Comparison of ENCODE assay signal across 15 mouse cellular contexts in the genomic region with DNA sequence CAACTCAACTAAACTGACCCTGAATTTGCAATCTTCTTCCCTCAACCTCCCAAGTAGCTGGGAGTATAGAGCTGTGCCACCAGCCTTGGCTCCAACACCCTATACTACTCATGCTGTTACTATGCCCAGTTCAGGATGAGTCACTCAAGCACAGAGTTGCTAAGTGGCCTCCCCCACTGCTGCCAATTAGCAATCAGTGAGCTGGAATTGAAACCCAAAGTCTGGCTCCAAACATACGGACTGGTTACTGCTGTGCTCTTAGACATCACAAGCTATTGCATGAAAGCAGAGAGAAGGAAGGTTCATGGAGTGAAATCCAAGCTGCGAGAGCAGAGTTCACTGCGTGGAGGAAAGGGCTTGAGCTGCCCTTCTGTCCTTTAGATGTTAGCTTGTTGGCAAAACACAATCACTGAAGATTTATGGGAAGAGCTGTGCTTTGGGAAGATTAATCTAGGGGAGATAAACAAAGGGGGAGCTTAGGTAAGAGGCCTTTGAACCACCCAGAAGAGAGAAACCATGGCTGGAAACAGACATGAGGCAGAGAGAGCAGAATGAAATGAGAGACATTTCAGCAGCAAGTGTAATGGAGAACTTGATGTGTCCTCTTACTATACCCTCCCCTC. TPM values are rescaled to one million over a fixed set of nuclear protein-coding genes. Genes with fewer than 3 reads are reported as not detected.
DNase-seq lines count a peak whose midpoint lies in the region; ATAC-seq lines count a peak whose summit lies in the region.
"Had no signal": no experiment of that assay in that cellular context is flagged by ENCODE, and none has a peak within 500 bp of the region (broad histone marks: within the 10 kb centered on the region; RNA-seq: fewer than 3 reads in every experiment).

No protein-coding gene starts in this region.

- no peak overlapping the region for H3K9ac ChIP-seq in forebrain, embryonic 15.5 days (replicated peaks)
- H3K9ac ChIP-seq in forebrain, embryonic 11.5 days (ENCODE audit: low read length): no peak overlapping the region
- H3K9ac ChIP-seq in kidney, embryonic 14.5 days (ENCODE audit: low read depth, low read length): no peak overlapping the region
- no peak overlapping the region for H3K9ac ChIP-seq in kidney, embryonic 15.5 days
- no peak overlapping the region for H3K9ac ChIP-seq in neural tube, embryonic 15.5 days (replicated peaks)
- no peak overlapping the region for H3K9ac ChIP-seq in liver, embryonic 11.5 days (ENCODE audit: low read depth, low read length)
- H3K9ac ChIP-seq: embryonic facial prominence, embryonic 12.5 days had no signal

- H3K4me3 ChIP-seq in forebrain, embryonic 15.5 days: no peak overlapping the region
- no peak overlapping the region for H3K4me3 ChIP-seq in forebrain, embryonic 11.5 days (ENCODE audit: low read depth, low read length)
- no peak overlapping the region for H3K4me3 ChIP-seq in kidney, embryonic 14.5 days (ENCODE audit: low read length)
- H3K4me3 ChIP-seq in kidney, embryonic 15.5 days (replicated peaks): no peak overlapping the region
- no peak overlapping the region for H3K4me3 ChIP-seq in neural tube, embryonic 15.5 days (replicated peaks)
- H3K4me3 ChIP-seq in liver, embryonic 11.5 days (ENCODE audit: low read depth, low read length): no peak overlapping the region
- H3K4me3 ChIP-seq: embryonic facial prominence, embryonic 12.5 days; heart, adult 2 months; hindbrain, embryonic 10.5 days had no signal

- H3K36me3 ChIP-seq in forebrain, embryonic 15.5 days: no peaks in the 10 kb centered on the region
- H3K36me3 ChIP-seq in forebrain, embryonic 11.5 days (ENCODE audit: control insufficient read depth, insufficient read depth, low read length): no peaks in the 10 kb centered on the region
- H3K36me3 ChIP-seq in kidney, embryonic 14.5 days (ENCODE audit: control insufficient read depth, insufficient read depth, low read length): peaks cover 8% of the 10 kb centered on the region; the same call in 1 of the 2 replicates
- H3K36me3 ChIP-seq in kidney, embryonic 15.5 days: peaks cover 44% of the 10 kb centered on the region
- no peaks in the 10 kb centered on the region for H3K36me3 ChIP-seq in neural tube, embryonic 15.5 days
- H3K36me3 ChIP-seq in liver, embryonic 11.5 days (ENCODE audit: control insufficient read depth, insufficient read depth, low read length): no peaks in the 10 kb centered on the region; the same call in 1 of the 2 replicates

- peak; percentile 79; the same call in 1 of the 2 replicates for ATAC-seq in forebrain, embryonic 15.5 days (replicated peaks)
- no peak for ATAC-seq in forebrain, embryonic 11.5 days (replicated peaks; ENCODE audit: low FRiP score)
- ATAC-seq in kidney, embryonic 14.5 days (ENCODE audit: low FRiP score, low TSS enrichment): peak; percentile 85
- peak; percentile 87 for ATAC-seq in kidney, embryonic 15.5 days (replicated peaks; ENCODE audit: low FRiP score)
- ATAC-seq in neural tube, embryonic 15.5 days (ENCODE audit: low FRiP score): no peak
- ATAC-seq in liver, embryonic 11.5 days (replicated peaks; ENCODE audit: low FRiP score): no peak
- ATAC-seq: CD4-positive, CD25-positive, alpha-beta regulatory T cell, adult 4 months had no signal

- H3K4me1 ChIP-seq in forebrain, embryonic 15.5 days: no peaks in the 10 kb centered on the region
- no peaks in the 10 kb centered on the region for H3K4me1 ChIP-seq in forebrain, embryonic 11.5 days (replicated peaks; ENCODE audit: control insufficient read depth, insufficient read depth, low read length)
- no peaks in the 10 kb centered on the region for H3K4me1 ChIP-seq in kidney, embryonic 14.5 days (ENCODE audit: control insufficient read depth, insufficient read depth, low read length)
- no peaks in the 10 kb centered on the region for H3K4me1 ChIP-seq in kidney, embryonic 15.5 days
- H3K4me1 ChIP-seq in neural tube, embryonic 15.5 days: no peaks in the 10 kb centered on the region
- no peaks in the 10 kb centered on the region for H3K4me1 ChIP-seq in liver, embryonic 11.5 days (replicated peaks; ENCODE audit: control insufficient read depth, insufficient read depth, low read length)
- H3K4me1 ChIP-seq: embryonic facial prominence, embryonic 12.5 days; hindbrain, embryonic 10.5 days had no signal

- no peaks in the 10 kb centered on the region for H3K9me3 ChIP-seq in forebrain, embryonic 15.5 days
- no peaks in the 10 kb centered on the region for H3K9me3 ChIP-seq in forebrain, embryonic 11.5 days (ENCODE audit: control insufficient read depth, low read length)
- no peaks in the 10 kb centered on the region for H3K9me3 ChIP-seq in kidney, embryonic 14.5 days (ENCODE audit: control insufficient read depth, low read length)
- H3K9me3 ChIP-seq in kidney, embryonic 15.5 days (replicated peaks): no peaks in the 10 kb centered on the region
- no peaks in the 10 kb centered on the region for H3K9me3 ChIP-seq in neural tube, embryonic 15.5 days (replicated peaks)
- no peaks in the 10 kb centered on the region for H3K9me3 ChIP-seq in liver, embryonic 11.5 days (ENCODE audit: control insufficient read depth, low read length)
- H3K9me3 ChIP-seq: embryonic facial prominence, embryonic 12.5 days; hindbrain, embryonic 10.5 days had no signal

- H3K4me2 ChIP-seq in forebrain, embryonic 15.5 days (replicated peaks): no peak overlapping the region
- H3K4me2 ChIP-seq in forebrain, embryonic 11.5 days (ENCODE audit: low read depth, low read length, severe bottlenecking): no peak overlapping the region
- no peak overlapping the region for H3K4me2 ChIP-seq in kidney, embryonic 14.5 days (replicated peaks; ENCODE audit: low read depth, low read length)
- no peak overlapping the region for H3K4me2 ChIP-seq in kidney, embryonic 15.5 days
- no peak overlapping the region for H3K4me2 ChIP-seq in neural tube, embryonic 15.5 days
- H3K4me2 ChIP-seq in liver, embryonic 11.5 days: no peak overlapping the region
- H3K4me2 ChIP-seq: embryonic facial prominence, embryonic 12.5 days had no signal

- no peak for DNase-seq in forebrain, embryonic 11.5 days (ENCODE audit: low spot score)
- DNase-seq in kidney, postnatal 10 days: no peak
- peak; percentile 76 for DNase-seq in Muller cell, postnatal 12 days (ENCODE audit: inconsistent ontology term)
- DNase-seq in liver, embryonic 11.5 days (ENCODE audit: low spot score): no peak
- DNase-seq: cerebellum, adult 11 months; lung, postnatal 4 days; thymus, postnatal 4 days had no signal

- H3K27ac ChIP-seq in forebrain, embryonic 15.5 days (replicated peaks): no peak overlapping the region
- H3K27ac ChIP-seq in forebrain, embryonic 11.5 days (ENCODE audit: low read depth, low read length): no peak overlapping the region
- H3K27ac ChIP-seq in kidney, embryonic 14.5 days (ENCODE audit: low read depth, low read length): no peak overlapping the region
- no peak overlapping the region for H3K27ac ChIP-seq in kidney, embryonic 15.5 days
- H3K27ac ChIP-seq in neural tube, embryonic 15.5 days (replicated peaks): no peak overlapping the region
- no peak overlapping the region for H3K27ac ChIP-seq in liver, embryonic 11.5 days (ENCODE audit: low read depth, low read length)
- H3K27ac ChIP-seq: embryonic facial prominence, embryonic 12.5 days; heart, adult 2 months; hindbrain, embryonic 10.5 days had no signal

- 69% methylated on average over 3 of the region's 3 CpGs for WGBS in forebrain, embryonic 15.5 days
- WGBS in forebrain, embryonic 11.5 days: 84% methylated on average over 3 of the region's 3 CpGs
- WGBS in kidney, embryonic 14.5 days: 56% methylated on average over 3 of the region's 3 CpGs
- 38% methylated on average over 3 of the region's 3 CpGs for WGBS in kidney, embryonic 15.5 days
- WGBS in neural tube, embryonic 15.5 days: 81% methylated on average over 3 of the region's 3 CpGs
- WGBS in liver, embryonic 11.5 days: 81% methylated on average over 3 of the region's 3 CpGs

- H3K27me3 ChIP-seq in forebrain, embryonic 15.5 days: no peaks in the 10 kb centered on the region
- H3K27me3 ChIP-seq in forebrain, embryonic 11.5 days (ENCODE audit: control insufficient read depth, insufficient read depth, low read length): no peaks in the 10 kb centered on the region
- no peaks in the 10 kb centered on the region for H3K27me3 ChIP-seq in kidney, embryonic 14.5 days (ENCODE audit: control insufficient read depth, insufficient read depth, low read length)
- no peaks in the 10 kb centered on the region for H3K27me3 ChIP-seq in kidney, embryonic 15.5 days
- no peaks in the 10 kb centered on the region for H3K27me3 ChIP-seq in neural tube, embryonic 15.5 days (replicated peaks)
- no peaks in the 10 kb centered on the region for H3K27me3 ChIP-seq in liver, embryonic 11.5 days (replicated peaks; ENCODE audit: control insufficient read depth, insufficient read depth, low read length)
- H3K27me3 ChIP-seq: embryonic facial prominence, embryonic 12.5 days had no signal

RNA-seq across cellular contexts. Expression of a gene that starts 27.3 kb away (rescaled TPM):
- polyA plus RNA-seq in forebrain, embryonic 15.5 days (2015; fragmentation: Nextera tagmentation; extraction: Ambion mirVana): 47.1 and 48.1 TPM in 2 replicates
- polyA plus RNA-seq in forebrain, embryonic 11.5 days (2014; fragmentation: Nextera tagmentation; extraction: Ambion mirVana): 76.1 and 83.0 TPM in 2 replicates
- 113 and 155 TPM in 2 replicates for polyA plus RNA-seq in kidney, embryonic 14.5 days (2014; fragmentation: Nextera tagmentation; extraction: Ambion mirVana)
- polyA plus RNA-seq in kidney, embryonic 15.5 days (2015; fragmentation: Nextera tagmentation; extraction: Ambion mirVana): 154 and 157 TPM in 2 replicates
- polyA plus RNA-seq in neural tube, embryonic 15.5 days (2015; fragmentation: Nextera tagmentation; extraction: Ambion mirVana): 58.6 and 101 TPM in 2 replicates
- polyA plus RNA-seq in liver, embryonic 11.5 days (2014; fragmentation: Nextera tagmentation; extraction: Ambion mirVana): 76.0 and 81.4 TPM in 2 replicates

Comparison
In these comparisons a context has a peak if more than half of its experiments do, and no peak if none do; other contexts are left out.
1. ATAC-seq: peak in forebrain, embryonic 15.5 days (single experiment), kidney, embryonic 14.5 days (single experiment) and kidney, embryonic 15.5 days (single experiment); none in forebrain, embryonic 11.5 days (single experiment), neural tube, embryonic 15.5 days (single experiment) and liver, embryonic 11.5 days (single experiment).